Mouse (Mus musculus) ES-E14 (cell line): ENCODE data around the gene Mllt11.

Source experiments
- CHD2 ChIP-seq: IDR thresholded peaks from 2 replicates; pipeline ENCODE4 v1.6.1; 2014; ENCODE audit warnings: mild to moderate bottlenecking, low read depth, low read length, inconsistent platforms
- ZNF384 ChIP-seq: IDR thresholded peaks from 2 replicates; pipeline ENCODE4 v1.6.1; 2012; ENCODE audit warnings: low read depth, low read length, inconsistent platforms

- TF ChIP-seq CHD2 (no peak), ZNF384 (no peak)
Observed at GRCm38 (mm10) chr3:95270766-95271364, 38.9 kb upstream of the Mllt11 start.
